Mouse (Mus musculus): ENCODE measurements around the gene Slc5a3. TPM values are rescaled to one million over a fixed set of nuclear protein-coding genes. Genes with fewer than 3 reads are reported as not detected.
"Not testable (repeated sequence)": the region's sequence is repeated elsewhere in the genome, so short reads cannot be mapped to it uniquely, and the experiment has no call there.

The Slc5a3 gene
- total RNA-seq, 1 experiment from 2014 or later: 9.2 TPM

DNA sequence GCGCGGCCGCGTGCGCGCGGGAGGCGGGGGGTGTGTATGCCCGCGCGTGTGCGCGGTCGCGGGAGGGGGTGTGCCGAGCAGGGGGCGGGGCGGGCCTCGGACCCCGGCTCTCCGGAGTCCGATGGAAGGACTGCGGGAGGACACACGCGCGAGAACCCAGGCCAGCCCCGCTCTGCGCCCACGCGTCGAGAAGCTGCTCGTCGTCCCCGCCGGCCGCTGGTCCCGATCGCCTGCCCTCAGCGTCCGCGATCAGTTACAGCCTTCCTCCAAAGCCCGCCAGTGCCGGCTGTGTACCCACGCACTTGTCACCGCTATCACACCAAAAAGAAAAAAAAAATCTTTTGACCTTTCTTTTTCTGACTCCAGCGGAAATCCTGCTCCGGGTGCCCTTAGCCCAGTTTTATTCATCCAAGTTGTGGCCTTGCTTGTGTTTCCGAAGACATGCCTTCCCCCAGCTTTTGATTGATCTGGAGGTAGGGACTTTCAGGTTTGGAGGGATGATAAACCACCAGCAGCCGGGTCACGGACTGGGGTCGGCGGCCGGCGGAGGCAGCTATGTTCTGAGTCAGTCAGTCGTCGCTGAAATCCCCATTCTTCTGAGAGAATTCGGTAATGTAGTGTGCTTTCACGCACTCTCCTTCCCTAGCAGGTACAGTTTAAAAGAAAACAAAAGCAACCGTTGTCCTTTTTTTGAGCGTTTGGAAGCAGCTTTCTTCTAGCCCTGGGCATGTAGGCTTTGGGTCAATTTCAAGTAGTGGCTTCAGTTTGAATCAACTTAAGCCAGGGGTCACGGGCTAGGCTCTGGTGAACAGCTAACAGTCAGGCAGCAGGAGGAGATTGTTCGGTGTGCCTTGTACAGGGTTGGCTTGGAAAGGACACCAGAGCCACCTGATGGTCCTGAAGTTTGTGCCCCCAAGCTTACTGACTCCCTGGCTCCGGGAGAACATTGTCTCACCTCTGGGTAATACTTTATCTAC is 810 bp downstream of the Slc5a3 start:
- no peak for ATAC-seq (replicated peaks in 1 of 2; ENCODE audit: insufficient read depth in 1 of 2, low FRiP score in 2 of 2, low TSS enrichment in 1 of 2, low read depth in 1 of 2, poor library complexity in 2 of 2, severe bottlenecking in 2 of 2)

GRCm38 (mm10) chr16:92060213-92060612 is 2.1 kb downstream of the Slc5a3 start:
- no peak for ATAC-seq (replicated peaks in 1 of 2; ENCODE audit: insufficient read depth in 1 of 2, low FRiP score in 2 of 2, low TSS enrichment in 1 of 2, low read depth in 1 of 2, poor library complexity in 2 of 2, severe bottlenecking in 2 of 2)

GRCm38 (mm10) chr16:92061586-92061985 is 3.5 kb downstream of the Slc5a3 start:
- ATAC-seq (replicated peaks in 1 of 2; ENCODE audit: insufficient read depth in 1 of 2, low FRiP score in 2 of 2, low TSS enrichment in 1 of 2, low read depth in 1 of 2, poor library complexity in 2 of 2, severe bottlenecking in 2 of 2): no peak

DNA sequence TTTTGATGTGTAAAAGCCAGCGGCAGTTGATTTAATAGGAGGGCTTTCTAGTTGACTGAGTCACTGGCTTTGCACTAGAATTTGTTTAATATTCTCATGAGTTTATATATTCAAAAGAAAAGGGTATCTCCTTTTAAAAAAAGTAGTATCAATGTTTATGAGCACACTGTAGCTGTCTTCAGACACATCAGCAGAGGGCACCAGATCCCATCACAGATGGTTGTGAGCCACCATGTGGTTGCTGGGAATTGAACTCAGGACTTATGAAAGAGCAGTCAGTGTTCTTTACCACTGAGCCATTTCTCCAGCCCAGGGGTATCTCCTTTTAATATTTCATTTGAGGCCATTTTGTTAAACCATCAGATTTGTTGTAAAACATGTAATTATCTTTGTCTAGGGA is 4.7 kb downstream of the Slc5a3 start:
- no peak for ATAC-seq (replicated peaks in 1 of 2; ENCODE audit: insufficient read depth in 1 of 2, low FRiP score in 2 of 2, low TSS enrichment in 1 of 2, low read depth in 1 of 2, poor library complexity in 2 of 2, severe bottlenecking in 2 of 2)

DNA sequence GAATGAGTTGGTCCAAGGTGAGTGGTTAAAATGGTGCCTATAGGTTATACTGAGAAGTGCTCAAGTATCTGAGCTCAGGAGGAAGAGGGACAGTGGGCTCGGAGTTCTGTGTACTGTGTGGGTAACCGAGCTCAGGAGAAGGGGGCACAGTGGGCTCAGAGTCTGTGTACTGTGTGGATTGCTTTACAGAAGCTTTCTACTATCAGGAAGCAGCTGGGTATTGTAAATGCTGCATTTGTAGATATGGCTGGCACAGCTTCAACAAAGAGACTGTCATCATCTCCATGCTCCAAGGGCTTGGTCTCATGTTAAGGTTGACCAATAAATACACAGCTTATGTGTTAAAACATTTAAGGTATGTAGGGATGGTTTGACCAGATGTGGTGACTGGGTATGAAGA is 6.7 kb downstream of the Slc5a3 start:
- no peak for ATAC-seq (replicated peaks in 1 of 2; ENCODE audit: insufficient read depth in 1 of 2, low FRiP score in 2 of 2, low TSS enrichment in 1 of 2, low read depth in 1 of 2, poor library complexity in 2 of 2, severe bottlenecking in 2 of 2)

GRCm38 (mm10) chr16:92070338-92070737 is 12.2 kb downstream of the Slc5a3 start:
- no peak for ATAC-seq (replicated peaks in 1 of 2; ENCODE audit: insufficient read depth in 1 of 2, low FRiP score in 2 of 2, low TSS enrichment in 1 of 2, low read depth in 1 of 2, poor library complexity in 2 of 2, severe bottlenecking in 2 of 2)

DNA sequence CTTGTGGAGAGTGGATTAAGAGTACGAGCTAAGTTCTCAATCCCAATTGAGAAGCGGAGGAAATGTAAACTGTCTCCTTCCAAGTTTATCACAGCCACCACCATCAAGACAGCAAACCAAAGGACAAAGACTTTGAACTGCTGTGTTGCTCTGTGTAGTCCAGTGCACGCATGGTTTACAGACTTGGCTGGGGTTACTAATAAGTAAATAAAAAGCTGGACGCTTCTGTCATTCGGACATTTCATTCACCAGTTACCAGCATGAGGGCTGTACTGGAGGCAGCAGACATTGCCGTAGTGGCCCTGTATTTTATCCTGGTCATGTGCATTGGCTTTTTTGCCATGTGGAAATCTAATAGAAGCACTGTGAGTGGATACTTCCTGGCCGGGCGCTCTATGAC is 18.7 kb downstream of the Slc5a3 start:
- ATAC-seq (replicated peaks in 1 of 2; ENCODE audit: insufficient read depth in 1 of 2, low FRiP score in 2 of 2, low TSS enrichment in 1 of 2, low read depth in 1 of 2, poor library complexity in 2 of 2, severe bottlenecking in 2 of 2): no peak

DNA sequence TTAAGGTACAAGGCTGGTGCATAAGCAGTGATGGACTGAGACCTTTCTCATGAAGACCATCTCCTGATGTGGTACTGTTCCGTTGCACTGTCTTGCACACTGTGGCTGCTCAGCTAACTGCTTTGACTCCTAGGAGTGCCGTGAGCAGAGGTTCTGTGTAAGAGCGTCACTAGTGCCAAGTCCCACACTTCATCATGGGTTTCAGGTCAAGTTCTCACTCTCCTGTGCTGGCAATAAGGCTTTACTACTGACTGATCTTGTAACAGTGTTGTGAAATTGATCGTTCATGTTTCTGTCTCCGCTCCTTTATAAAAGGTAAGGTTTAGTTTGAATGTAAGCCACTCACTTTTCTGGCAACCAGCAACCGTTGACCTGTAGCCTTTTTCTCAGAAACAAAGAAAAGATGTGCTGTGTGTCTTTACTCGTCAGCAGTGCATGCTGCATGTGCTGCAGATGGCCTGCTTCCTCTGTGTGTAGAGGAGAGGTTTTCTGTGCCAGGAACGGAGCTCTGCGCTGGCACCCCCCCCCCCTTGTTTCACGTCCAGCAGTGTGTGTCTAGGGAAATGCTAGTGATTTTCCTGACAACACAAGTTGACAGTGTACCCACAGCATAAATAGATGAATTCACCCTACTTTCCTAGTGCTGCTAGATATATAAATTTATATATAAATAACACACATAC is 25.8 kb downstream of the Slc5a3 start:
- no peak for ATAC-seq (replicated peaks in 1 of 2; ENCODE audit: insufficient read depth in 1 of 2, low FRiP score in 2 of 2, low TSS enrichment in 1 of 2, low read depth in 1 of 2, poor library complexity in 2 of 2, severe bottlenecking in 2 of 2)

GRCm38 (mm10) chr16:92089225-92089624 is 31.1 kb downstream of the Slc5a3 start:
- ATAC-seq (replicated peaks in 1 of 2; ENCODE audit: insufficient read depth in 1 of 2, low FRiP score in 2 of 2, low TSS enrichment in 1 of 2, low read depth in 1 of 2, poor library complexity in 2 of 2, severe bottlenecking in 2 of 2): no peak

GRCm38 (mm10) chr16:92091876-92092275 is 33.8 kb downstream of the Slc5a3 start:
- ATAC-seq (replicated peaks in 1 of 2; ENCODE audit: insufficient read depth in 1 of 2, low FRiP score in 2 of 2, low TSS enrichment in 1 of 2, low read depth in 1 of 2, poor library complexity in 2 of 2, severe bottlenecking in 2 of 2): no peak

GRCm38 (mm10) chr16:92098351-92099051 is 40.4 kb downstream of the Slc5a3 start:
- no peak for ATAC-seq (replicated peaks in 1 of 2; ENCODE audit: insufficient read depth in 1 of 2, low FRiP score in 2 of 2, low TSS enrichment in 1 of 2, low read depth in 1 of 2, poor library complexity in 2 of 2, severe bottlenecking in 2 of 2)

- no peak for ATAC-seq (replicated peaks in 1 of 2; ENCODE audit: insufficient read depth in 1 of 2, low FRiP score in 2 of 2, low TSS enrichment in 1 of 2, low read depth in 1 of 2, poor library complexity in 2 of 2, severe bottlenecking in 2 of 2)
These were observed 41.5 kb downstream of the Slc5a3 start for GRCm38 (mm10) chr16:92099598-92099997.

DNA sequence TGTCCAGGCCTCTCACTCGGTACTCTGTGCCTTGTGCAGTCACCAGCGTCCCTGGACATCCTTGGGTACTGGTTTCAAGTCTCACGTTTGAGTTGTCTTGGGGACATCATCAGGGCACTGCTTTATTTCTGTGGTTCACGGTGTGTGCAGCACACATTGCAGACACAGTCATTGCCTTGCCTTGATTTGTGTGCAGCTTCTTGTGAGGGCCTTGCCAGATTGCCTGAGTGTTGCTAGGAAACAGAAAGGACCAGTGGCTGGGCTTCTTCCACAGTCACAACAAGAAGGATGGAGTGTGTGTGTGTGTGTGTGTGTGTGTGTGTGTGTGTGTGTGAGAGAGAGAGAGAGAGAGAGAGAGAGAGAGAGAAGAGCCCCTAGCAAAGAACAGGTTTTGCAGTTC is 42.0 kb downstream of the Slc5a3 start:
- no peak for ATAC-seq (replicated peaks in 1 of 2; ENCODE audit: insufficient read depth in 1 of 2, low FRiP score in 2 of 2, low TSS enrichment in 1 of 2, low read depth in 1 of 2, poor library complexity in 2 of 2, severe bottlenecking in 2 of 2)

- ATAC-seq (replicated peaks in 1 of 2; ENCODE audit: insufficient read depth in 1 of 2, low FRiP score in 2 of 2, low TSS enrichment in 1 of 2, low read depth in 1 of 2, poor library complexity in 2 of 2, severe bottlenecking in 2 of 2): no peak
These were observed 44.0 kb downstream of the Slc5a3 start for GRCm38 (mm10) chr16:92102115-92102514.

GRCm38 (mm10) chr16:92102931-92103330 is 44.8 kb downstream of the Slc5a3 start:
- not testable (repeated sequence) for ATAC-seq (replicated peaks in 1 of 2; ENCODE audit: insufficient read depth in 1 of 2, low FRiP score in 2 of 2, low TSS enrichment in 1 of 2, low read depth in 1 of 2, poor library complexity in 2 of 2, severe bottlenecking in 2 of 2)

GRCm38 (mm10) chr16:92103572-92104331 is 45.6 kb downstream of the Slc5a3 start:
- no peak for ATAC-seq (replicated peaks in 1 of 2; ENCODE audit: insufficient read depth in 1 of 2, low FRiP score in 2 of 2, low TSS enrichment in 1 of 2, low read depth in 1 of 2, poor library complexity in 2 of 2, severe bottlenecking in 2 of 2)

DNA sequence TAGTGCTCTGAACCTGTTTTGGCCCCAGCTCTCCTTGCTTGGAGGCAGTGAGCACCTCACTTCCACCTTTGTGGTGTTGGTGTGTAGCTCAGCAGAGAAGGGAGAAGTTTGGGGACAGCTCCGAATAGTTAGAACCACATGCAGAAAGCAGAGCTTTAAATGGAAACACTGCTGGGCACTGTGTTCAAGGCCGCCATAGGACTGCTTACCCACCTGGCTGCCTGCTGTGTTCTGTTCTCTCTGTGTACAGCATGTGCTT is 46.1 kb downstream of the Slc5a3 start:
- ATAC-seq (replicated peaks in 1 of 2; ENCODE audit: insufficient read depth in 1 of 2, low FRiP score in 2 of 2, low TSS enrichment in 1 of 2, low read depth in 1 of 2, poor library complexity in 2 of 2, severe bottlenecking in 2 of 2): no peak

All from hematopoietic stem cell, adult 5-6 weeks (primary cell).